Mouse (Mus musculus) urinary bladder, postnatal 25 days (tissue): ENCODE measurements at regions not wholly inside any gene's neighbourhood (a gene's known extent, or its start where the extent isn't known, plus 50 kb on each side); places are given as distances from the start of the nearest gene placed in this dataset.

Experiments used
- DNase-seq: peaks from one replicate; pipeline ENCODE4 v3.0.0; 2022; ENCODE audit warnings: low spot score

DNA sequence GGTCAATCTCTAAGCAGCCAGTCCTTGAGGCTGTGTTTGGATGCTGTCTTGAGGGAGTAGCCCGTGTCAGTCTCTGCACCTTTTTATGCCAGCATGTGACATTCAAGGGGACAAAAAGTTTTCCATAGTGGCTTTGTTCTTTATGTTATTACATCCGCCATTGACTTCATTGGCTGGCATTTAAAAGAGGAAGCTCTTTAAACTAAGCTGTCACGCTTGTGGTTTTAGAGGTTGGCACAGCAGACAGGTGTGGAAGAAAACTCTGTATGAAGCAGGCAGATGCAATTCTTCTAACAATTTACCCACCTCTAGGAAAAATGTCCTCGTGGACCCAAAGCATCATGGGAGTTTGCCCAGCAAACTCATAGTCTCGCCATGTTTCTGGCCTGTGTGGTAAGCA lies 297.5 kb upstream of the Gadl1 start:
- DNase-seq: no peak

DNA sequence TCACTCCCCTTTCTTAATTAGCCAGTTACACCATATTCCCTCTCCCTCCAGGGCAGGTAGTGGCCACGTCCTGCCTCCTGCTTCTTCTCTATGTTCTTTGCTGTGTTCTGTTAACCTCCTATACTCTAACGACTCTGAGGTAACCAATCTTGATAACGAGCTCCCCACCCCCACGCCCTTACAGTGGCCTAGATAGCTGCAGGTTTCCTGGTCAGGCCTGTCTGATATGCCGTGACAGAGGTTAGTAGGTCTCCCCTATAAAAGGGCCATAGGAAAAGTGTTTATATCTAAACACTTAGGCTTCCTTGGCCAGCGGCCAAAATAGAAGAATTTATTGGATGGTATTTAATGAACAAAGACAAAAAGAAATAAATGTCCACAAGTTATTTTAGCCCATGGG lies 296.3 kb upstream of the Gadl1 start:
- no peak for DNase-seq

DNA sequence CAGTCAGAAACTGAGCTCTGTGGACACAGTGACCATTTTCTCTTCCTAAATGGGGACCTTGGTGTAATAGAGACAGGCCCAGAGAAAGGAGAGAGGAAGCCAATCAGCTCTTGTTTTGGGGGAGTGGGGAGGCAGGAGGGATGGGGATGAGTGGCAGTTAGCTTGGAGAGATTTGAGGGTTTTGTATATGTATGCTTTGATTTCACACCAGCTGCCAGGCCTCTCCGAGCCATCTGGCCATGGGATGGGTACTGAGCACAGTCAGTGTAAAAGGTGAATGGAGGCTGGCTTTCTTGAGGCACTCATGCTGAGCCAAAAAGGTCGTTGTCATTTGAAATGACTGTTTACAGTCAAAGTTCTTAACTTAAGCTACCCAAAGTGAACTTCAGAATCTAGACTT lies 295.2 kb upstream of the Gadl1 start:
- no peak for DNase-seq

DNA sequence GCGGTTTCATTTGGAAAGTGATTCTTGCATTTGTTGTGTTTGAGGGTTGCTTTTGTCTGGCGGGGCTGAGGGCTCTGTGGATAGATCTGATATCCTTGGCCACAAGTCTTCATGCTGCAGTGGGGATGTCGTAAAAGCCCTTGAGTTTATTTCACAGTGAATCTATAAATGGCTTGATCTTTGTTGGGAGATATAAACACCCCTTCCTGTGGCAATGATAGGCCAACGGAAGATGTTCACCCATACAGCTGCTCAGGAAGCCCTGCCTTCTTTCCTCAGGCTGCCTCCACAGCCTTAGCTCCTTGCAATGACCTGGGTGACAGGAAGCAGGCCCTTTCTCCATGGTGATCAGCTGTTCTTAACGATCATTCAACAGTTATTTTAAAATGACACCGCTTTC lies 291.3 kb upstream of the Gadl1 start:
- no peak for DNase-seq

DNA sequence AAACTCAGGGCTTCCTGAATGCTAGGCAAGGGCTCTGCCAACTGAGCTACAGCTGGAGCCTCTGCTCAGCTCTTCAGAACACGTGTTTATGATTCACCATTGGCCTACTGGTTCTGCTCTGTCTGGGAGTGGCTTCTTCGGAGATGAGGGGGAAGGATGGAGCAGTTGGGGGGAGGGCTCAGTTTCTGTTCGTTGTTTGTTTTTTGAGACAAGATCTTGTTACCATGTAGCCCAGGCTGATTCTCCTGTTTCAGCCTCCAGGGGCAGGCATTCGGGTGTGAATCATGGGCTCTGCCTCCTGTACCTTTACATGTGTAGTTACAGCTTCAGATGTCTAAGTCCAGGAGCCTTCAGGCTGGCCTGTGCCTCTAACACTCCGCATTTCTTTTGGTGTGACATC lies 285.3 kb upstream of the Gadl1 start:
- no peak for DNase-seq

DNA sequence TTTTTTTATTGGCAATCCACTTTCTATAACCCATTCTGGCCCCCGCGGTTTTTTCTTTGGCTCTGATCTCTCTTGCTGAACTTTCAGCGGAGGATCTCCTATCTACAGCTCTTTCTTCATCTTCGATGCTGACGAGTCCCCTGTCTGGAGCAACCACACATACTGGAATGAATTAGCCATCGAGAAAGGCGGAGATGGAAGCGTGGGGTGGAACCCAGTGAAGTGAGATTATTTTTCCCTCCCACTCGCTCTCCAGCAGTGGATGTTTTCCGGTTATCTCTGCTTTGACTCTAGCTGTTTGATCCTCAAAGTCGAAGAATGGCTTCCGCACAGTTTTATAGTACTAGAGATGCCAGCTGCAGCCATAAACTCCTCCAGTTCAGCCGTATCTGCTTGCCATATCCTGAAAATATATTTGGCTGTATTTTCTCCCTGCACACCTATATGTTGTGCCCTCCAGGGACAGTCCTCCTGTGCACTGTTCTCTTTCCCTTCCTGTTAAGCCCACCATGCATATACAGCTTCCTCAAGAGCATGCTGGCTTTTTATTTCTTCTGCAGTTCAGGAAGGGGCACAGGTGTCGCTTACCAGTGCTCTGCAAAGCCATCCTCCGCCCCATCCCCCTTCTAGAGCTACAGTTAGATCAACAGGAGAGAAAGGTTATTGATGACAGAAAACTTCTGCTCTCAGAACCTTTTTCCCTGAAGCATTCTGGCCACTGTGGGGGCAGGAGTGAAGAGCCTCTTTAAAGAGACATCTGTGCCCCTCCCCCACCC lies 284.3 kb upstream of the Gadl1 start:
- no peak for DNase-seq

DNA sequence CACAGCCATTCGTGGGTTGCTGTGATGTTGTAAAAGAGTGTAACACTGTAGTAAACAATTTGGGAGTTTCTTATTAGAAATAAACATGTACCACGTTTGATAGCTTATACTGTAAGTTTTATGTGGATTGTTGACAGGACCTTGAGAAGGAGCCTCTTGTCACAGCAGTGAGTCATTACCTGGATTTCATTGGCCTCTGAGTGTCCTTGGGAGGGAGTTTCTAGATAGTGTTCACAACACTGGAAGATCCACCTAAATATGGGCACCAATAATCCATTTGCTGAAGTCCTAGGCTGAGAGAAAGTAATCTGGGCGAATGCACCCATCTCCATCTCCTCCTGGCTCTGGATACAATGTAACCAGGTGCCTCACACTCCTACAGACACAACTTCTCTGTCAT lies 281.7 kb upstream of the Gadl1 start:
- DNase-seq: no peak

DNA sequence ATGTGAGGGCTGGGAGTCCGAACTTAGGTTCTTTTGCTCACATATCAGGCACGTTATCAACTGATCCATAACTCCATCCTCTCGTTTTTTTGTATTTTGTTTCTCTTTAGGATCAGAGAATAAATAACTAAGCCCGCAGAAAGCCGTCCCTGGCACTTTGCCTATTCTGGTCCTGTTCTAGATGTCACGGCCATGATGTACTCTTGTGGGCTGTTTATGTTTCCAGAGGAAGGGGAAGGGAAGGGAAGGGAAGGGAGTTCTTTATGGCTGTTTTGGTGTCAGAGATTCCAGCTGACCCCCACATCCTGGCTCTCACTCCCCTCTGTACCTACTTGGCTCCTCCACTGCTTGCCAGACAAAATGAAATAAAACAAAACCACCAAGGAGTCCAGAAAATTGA lies 272.1 kb upstream of the Gadl1 start:
- no peak for DNase-seq

DNA sequence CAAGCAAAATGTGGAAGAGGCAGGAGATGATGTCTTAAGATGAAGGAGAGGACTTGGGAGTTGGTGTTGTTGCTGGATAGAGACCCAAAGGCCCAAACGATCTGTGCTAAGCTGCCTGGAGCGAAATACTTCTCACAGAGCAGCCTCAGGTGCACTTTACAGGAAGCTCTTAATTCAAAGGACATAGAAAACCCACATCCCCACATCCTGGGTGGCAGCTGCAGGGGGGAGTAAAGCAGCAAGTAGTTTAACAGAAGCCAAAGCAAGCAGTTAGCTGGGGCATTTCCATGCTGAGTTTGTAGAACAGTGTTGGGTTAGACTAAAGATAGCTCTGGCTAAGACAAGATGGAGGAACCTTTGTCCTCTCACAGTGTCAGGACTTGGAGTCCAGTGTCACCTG lies 268.5 kb upstream of the Gadl1 start:
- DNase-seq: no peak

DNA sequence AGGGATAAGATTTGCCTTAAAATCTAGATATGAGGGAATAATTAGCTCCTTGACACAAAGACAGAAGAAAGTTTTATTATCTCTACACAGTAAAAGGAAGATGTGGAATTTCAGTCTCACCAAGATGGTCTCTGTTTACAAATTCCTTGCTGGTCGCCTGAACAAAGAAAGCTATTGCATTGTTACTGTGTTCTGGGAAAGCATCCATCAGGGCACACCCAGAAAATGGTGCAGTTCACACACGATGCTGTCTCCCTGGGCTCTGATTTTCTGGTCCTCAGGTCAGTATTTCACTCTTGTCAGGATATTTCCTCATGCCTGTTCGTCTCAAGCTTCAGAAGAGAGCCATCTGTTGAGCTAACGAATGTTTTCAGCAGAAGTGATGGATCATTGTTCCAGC lies 267.2 kb upstream of the Gadl1 start:
- no peak for DNase-seq

DNA sequence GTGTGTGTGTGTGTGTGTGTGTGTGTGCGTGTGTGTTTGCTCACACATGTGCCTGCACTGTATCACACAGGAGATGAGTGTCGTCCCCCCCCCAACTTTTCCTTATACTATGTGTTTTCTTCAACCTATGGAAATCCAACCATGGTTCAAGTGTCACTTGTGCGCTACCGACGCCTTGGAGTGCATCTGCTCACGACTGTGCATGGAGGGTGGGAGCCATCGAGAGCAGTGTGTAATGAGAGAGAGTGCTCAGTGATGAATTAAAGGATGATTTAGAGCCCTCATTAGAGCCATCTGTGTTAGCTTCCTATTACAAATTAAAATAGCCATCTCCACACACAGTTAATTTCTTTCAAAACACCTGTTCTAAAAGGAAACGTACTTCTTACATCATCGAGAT lies 264.3 kb upstream of the Gadl1 start:
- DNase-seq: no peak

DNA sequence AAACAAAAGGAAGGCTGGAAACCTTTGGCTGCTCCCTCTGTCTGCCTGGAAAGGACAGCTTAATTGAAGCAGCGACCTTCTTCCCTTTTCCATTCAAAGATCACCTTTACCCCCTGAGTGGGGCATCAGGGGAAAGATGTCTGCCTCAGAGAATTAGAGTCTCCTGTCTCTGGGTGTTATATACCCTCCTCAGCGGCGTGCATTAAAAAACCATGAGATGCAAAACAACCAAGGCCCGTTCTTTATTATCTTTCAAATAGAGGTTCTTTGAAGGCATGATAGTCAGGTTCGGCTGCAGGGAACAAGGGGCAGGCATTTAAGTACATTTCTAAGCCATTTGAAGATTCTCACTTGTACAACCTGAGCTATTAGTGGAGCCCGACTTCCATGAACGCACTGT lies 263.0 kb upstream of the Gadl1 start:
- no peak for DNase-seq

DNA sequence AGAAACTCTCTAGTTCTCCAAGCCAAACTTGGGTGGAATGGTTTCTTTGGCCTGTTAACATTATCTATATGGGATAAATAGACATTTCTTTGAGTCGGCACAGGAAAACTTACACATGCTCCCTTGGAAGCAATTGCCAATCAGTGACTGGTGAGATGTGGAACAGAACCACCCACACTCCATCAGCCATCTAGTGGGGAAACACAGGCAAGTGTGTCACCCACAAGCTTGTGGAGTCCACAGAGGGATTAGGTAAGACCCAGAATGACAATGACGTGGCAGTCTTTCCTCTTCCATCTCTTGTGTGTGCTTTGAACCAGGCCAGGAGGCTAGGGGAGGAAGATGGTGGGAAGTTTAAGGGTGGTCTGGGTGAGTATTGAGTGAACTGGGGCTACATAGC lies 257.5 kb upstream of the Gadl1 start:
- DNase-seq: no peak

DNA sequence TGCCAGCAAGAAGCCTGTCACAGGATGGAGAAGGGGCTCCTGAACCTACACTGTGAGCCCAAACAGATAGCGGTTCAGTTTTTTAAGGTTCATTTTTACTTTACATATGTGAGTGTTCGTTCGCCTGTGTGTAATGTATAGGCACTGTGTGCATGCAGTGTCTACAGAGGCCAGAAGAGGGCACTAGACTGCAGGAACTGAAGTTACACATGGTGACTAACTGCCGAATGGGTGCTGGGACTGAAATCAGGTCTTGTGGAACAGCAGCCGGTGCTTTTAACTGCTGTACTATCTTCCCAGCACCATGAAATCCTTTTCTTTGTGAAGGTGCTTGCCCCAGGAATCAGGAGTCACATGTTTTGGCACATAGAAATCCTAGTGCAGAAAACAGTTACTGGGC lies 256.1 kb upstream of the Gadl1 start:
- no peak for DNase-seq

DNA sequence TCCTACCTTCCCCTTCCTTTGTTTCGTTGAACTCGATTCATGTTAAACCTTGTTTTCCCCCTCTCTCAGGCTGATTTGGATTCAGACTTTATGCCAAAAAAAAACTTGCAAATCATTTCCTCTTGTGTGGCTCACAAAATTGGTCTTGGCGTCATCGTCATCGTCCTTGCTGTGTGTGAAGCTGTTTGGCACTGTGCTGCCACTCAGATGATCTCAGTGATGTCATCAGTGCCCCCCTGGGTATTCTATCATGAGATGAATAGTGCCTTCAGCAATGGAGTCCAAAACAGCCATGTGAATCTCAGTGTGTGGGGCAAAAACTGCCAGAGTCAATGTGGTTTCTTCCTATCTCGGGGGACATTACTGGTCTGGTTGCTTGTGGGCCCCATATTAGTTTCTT lies 254.3 kb upstream of the Gadl1 start:
- DNase-seq: no peak

DNA sequence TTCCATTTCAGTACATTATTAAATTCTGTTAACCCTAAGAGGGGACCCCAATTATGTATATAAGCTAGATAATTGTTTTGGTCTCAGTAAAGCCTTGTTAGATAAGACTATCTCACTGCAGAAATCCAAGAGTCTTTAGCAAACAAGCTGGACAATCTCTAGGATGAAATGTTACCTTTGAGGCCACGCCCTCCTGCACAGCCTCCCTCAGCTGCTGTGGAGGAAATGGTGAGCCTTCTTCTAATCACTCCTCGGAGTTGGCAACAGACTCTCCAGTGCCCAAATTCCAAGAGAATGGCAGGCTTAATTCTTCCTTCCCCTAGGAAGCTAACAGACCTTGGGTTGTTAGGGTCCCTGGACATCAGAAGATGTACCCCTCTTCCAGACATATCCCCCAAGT lies 252.7 kb upstream of the Gadl1 start:
- DNase-seq: no peak

DNA sequence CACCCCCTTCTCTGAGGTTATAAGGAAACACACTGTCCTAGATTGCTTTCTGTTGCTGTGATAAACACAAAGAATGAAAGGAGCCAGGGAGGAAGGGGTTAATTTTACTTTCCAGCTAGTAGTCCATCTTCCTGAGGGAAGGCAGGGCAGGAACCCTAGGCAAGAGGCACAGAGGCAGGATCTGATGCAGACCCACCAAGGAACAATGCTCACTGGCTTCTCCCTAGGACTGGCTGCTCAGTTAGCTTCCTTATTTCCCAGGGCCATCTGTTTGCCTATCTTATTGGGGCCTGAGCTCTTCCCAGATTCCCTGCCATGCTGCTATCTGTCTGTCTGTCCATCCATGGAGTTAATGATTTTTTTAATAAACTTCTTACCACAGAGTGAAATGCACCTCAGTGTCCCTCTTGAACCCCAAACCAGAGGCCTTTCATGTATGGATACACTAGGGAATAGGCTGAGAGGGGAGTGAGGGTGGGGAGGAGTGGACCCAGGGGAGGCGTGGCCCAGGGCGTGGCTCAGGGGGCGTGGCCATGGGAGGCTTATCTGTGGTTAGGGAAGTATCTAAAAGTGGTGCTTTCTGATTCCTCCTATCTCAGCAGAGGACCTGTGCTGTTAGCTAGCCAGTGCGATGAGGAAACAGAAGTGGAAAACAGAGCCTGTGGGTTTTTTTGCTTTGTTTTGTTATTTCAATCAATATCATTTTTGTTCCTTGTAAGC lies 252.1 kb upstream of the Gadl1 start:
- DNase-seq: no peak

DNA sequence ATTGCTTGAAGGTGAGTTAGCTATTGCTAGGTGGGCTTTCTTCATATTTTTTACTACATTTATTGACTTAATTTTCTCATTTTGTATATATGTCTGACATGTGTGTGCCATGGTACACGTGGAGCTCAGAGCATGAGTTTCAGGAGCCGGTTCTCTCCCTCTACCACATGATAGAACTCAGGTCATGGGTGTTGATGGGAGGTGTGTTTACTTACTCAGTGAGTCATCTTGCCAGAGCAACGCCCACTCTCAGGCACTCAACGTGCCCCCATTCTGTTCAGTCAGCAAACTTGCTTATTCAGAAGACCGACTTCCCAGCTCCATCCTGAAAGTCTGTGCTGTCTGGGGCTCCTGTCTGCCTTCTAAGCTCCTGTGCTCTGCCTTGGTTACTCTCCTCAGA lies 250.8 kb upstream of the Gadl1 start:
- DNase-seq: no peak

DNA sequence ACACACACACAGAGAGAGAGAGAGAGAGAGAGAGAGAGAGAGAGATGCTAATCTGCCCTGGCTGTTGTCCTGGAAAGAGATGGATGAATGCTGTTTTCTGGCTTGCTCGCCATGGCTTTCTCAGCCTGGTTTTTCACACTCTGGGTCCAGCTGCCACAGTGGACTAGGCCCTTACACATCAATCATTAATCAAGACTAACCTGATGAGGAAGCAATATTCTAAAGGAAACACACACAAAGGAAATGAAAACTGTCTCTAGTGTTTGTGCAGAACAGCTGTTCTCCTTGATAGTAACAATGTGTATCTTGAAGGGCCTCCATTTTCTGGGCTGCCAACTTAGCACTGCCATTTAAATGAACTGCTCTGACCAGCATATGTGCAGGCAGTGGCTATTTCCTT lies 248.9 kb upstream of the Gadl1 start:
- DNase-seq: no peak

DNA sequence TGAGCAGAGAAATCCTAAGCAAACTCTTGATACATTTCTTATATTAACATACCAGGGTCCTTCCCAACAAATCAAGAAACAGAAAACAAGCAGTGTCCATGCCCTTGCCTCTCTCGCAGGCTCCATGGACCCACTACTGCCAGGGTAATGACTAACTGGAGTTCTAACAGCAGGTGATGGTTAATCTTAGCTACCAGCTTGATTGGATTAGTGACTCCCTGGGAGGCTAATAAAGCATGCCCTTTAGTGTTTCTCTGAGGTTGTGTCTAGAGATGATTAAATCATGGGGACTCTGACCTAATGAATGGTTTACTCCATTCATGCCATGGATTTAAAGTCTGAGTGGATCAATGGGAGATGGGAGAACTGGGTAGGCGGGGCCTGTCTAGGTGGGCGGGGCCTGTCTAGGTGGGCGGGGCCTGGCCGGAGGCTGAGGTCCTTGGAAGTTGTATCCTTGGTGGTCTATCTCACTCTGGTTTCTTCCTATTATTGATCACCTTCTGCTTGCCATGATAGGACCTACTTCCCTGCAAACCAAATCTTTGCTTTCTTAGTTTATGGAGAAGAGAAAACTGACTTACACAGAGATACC lies 247.3 kb upstream of the Gadl1 start:
- DNase-seq: no peak

DNA sequence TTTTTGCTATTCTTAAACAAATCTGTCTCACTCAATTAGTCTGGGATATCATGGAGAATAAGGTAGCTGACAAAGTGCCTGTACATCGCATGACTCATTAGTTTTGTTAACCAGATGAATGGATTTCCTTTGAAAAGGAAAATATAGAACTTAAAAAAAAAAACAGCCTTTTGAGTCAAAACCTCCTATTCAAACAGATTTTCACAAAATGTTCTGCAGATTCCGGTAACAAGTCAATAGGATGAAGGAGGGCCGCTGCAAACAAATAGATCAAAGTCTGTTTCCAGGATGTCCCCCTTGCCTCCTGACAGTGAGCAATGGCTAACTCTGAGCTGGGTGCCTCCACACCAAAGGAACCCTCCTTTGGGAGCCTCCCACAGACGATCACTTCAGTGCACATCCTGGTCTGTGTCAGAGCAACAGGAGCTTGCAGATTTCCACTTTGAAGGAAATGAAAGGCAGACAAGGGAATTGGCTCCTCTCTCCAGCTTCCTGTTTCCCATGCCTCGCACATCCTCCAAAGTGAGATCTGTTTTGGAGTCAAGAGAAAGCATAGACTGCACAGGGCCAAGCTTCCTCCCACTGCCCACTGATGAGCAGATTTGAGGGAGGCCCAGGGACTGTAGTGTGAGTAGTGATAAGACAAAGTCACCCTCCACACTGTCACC lies 243.8 kb upstream of the Gadl1 start:
- DNase-seq: no peak

DNA sequence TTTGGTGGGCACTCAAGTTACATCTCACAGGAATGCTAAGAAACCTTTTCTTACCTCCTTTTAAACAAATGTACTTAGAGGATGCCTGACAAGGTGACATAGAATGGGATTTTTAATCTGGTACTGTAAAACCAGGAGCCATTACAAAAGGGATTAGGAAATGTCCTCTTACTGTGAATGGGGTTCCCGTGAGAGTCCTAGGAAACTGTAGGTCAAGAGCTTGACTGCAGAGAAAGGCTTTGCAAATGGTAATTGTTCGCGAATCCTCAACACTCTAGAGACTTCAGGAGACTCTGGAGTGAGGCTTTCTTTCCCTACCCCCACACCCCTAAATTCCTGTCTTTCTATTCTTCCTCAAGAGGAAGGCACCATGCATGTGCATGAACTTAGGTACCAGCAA lies 242.7 kb upstream of the Gadl1 start:
- no peak for DNase-seq
